Mouse (Mus musculus) embryonic facial prominence, embryonic 12.5 days (tissue): Measurements from ENCODE around the gene Epha6. TPM values are rescaled to one million over a fixed set of nuclear protein-coding genes. Genes with fewer than 3 reads are reported as not detected.

ENCODE experiments used
- ATAC-seq: fragments of 200-750 bp; cut with Nextera tagmentation; 2 replicates; pipeline ENCODE4 v1.8.0; 2017; ENCODE audit not compliant: insufficient number of reproducible peaks, insufficient read depth, low FRiP score, low TSS enrichment
- H3K27ac ChIP-seq: fragments of 300-500 bp; sonication (generic); 2 replicates; pipeline ENCODE4 v1.5.1; 2016; ENCODE audit warnings: mild to moderate bottlenecking
- H3K27me3 ChIP-seq: fragments of 300-500 bp; sonication (generic); 2 replicates; pipeline ENCODE4 v1.6.1; 2016; ENCODE audit warnings: mild to moderate bottlenecking, moderate library complexity
- H3K36me3 ChIP-seq: fragments of 300-500 bp; sonication (generic); 2 replicates; pipeline ENCODE4 v1.6.1; 2016; ENCODE audit warnings: mild to moderate bottlenecking
- H3K4me1 ChIP-seq: fragments of 300-500 bp; sonication (generic); 2 replicates; pipeline ENCODE4 v1.6.1; 2016
- H3K4me2 ChIP-seq: fragments of 300-500 bp; sonication (generic); replicated peaks from 2 replicates; pipeline ENCODE4 v1.6.1; 2016; ENCODE audit warnings: mild to moderate bottlenecking, moderate library complexity
- H3K4me3 ChIP-seq: fragments of 300-500 bp; sonication (generic); 2 replicates; pipeline ENCODE4 v1.5.1; 2016; ENCODE audit warnings: mild to moderate bottlenecking
- H3K9ac ChIP-seq: fragments of 300-500 bp; sonication (generic); 2 replicates; pipeline ENCODE4 v1.6.1; 2016; ENCODE audit warnings: mild to moderate bottlenecking, moderate library complexity
- H3K9me3 ChIP-seq: fragments of 300-500 bp; sonication (generic); 2 replicates; pipeline ENCODE4 v1.6.1; 2016; ENCODE audit warnings: mild to moderate bottlenecking, moderate library complexity
- WGBS: fragments of 180-500 bp; shearing (Covaris S2); methylation state at CpG from one replicate; pipeline ENCODE4 v1.1.7; 2016; 5-methylcytosine and 5-hydroxymethylcytosine counted together
- polyA plus RNA-seq: library from polyadenylated mRNA; unstranded; fragments of >200 nt; fragmentation: Nextera tagmentation; extraction: Ambion mirVana; gene quantifications from 2 replicates; pipeline ENCODE4 v1.2.1, GENCODE M21; 2016

The Epha6 gene
- polyA plus RNA-seq = 2.3 and 2.7 TPM in 2 replicates

DNA sequence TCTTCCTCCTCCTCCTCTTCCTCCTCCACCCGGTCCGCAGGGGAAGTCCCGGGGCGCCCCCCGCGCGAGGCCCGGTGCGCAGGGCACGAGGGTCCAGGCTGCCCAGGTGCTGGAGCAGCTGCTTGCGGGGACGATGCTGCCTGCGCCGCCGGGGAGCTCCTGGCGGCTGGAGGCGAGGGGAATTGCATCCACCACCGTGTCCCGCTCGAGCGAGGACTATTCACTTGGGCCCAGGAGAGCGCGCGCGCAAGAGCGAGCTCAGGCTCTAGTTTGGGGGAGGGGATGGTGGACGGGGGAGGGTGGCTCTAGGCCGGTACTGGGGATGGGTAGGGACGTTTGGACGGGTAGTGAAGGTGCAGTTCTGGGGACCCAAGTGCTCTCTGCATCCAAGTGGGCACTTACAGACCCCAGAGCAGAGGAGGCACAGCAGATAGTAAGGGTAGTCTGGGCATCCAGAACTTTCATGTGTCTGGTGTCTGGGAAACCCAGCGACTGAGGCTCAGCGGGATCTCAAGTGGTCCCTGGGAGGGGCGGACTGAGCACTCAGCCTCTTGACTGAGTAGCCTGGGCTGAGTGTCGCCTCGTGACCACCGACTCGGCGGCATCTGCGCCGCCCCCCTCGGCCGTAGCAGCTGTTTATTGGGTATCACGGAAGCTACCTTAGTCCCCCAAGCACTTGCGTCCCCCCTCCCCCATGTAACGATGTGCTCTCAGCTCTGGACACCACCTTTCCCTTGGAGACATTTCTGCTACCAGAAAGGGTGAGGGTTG is at the start of gene Epha6:
Epha6 (minus strand) TSS at position 471 of the 771 bp plus-strand sequence.
- Histone ChIP-seq H3K4me2 (peak within 1 kb of the TSS; percentile 93), H3K4me3 (peak within 1 kb of the TSS; percentile 50), H3K27ac (no peak within 1 kb of the TSS), H3K9ac (peak within 1 kb of the TSS; percentile 40), H3K36me3 (no peaks in the 10 kb centered on the region), H3K27me3 (peaks cover 33% of the 10 kb centered on the region), H3K9me3 (no peaks in the 10 kb centered on the region), H3K4me1 (peaks cover 9% of the 10 kb centered on the region; the same call in 1 of the 2 replicates)
- peak; percentile 77 for ATAC-seq
- WGBS = under 1% methylated on average over 44 of the region's 45 CpGs

GRCm38 (mm10) chr16:60651716-60652115 is 46.4 kb upstream of the Epha6 start:
- no peak overlapping the region for H3K4me2 ChIP-seq
- H3K36me3 ChIP-seq = no peaks in the 10 kb centered on the region
- H3K9me3 ChIP-seq = no peaks in the 10 kb centered on the region
- H3K4me1 ChIP-seq = no peaks in the 10 kb centered on the region
- H3K9ac ChIP-seq = no peak overlapping the region
- no peak overlapping the region for H3K4me3 ChIP-seq
- H3K27ac ChIP-seq = no peak overlapping the region
- no peak for ATAC-seq
- no peaks in the 10 kb centered on the region for H3K27me3 ChIP-seq

GRCm38 (mm10) chr16:60628091-60628490 is 22.8 kb upstream of the Epha6 start:
- no peak overlapping the region for H3K4me2 ChIP-seq
- H3K36me3 ChIP-seq = no peaks in the 10 kb centered on the region
- H3K27me3 ChIP-seq = no peaks in the 10 kb centered on the region
- no peak overlapping the region for H3K9ac ChIP-seq
- no peaks in the 10 kb centered on the region for H3K9me3 ChIP-seq
- no peak overlapping the region for H3K27ac ChIP-seq
- no peaks in the 10 kb centered on the region for H3K4me1 ChIP-seq
- no peak overlapping the region for H3K4me3 ChIP-seq
- ATAC-seq = no peak

- H3K36me3 ChIP-seq = no peaks in the 10 kb centered on the region
- under 1% methylated on average over 38 of the region's 38 CpGs for WGBS
- H3K4me3 ChIP-seq = peak overlapping the region; percentile 50
- H3K9ac ChIP-seq = 0 out of 2 replicates have a peak overlapping the region, but pooled peaks have one; percentile 24
- ATAC-seq = peak; percentile 82
- no peak overlapping the region for H3K27ac ChIP-seq
- peaks cover 9% of the 10 kb centered on the region; the same call in 1 of the 2 replicates for H3K4me1 ChIP-seq
- H3K9me3 ChIP-seq = no peaks in the 10 kb centered on the region
- peak overlapping the region; percentile 93 for H3K4me2 ChIP-seq
- H3K27me3 ChIP-seq = peaks cover 33% of the 10 kb centered on the region
Measured at GRCm38 (mm10) chr16:60605832-60606583, 677 bp upstream of the Epha6 start.

DNA sequence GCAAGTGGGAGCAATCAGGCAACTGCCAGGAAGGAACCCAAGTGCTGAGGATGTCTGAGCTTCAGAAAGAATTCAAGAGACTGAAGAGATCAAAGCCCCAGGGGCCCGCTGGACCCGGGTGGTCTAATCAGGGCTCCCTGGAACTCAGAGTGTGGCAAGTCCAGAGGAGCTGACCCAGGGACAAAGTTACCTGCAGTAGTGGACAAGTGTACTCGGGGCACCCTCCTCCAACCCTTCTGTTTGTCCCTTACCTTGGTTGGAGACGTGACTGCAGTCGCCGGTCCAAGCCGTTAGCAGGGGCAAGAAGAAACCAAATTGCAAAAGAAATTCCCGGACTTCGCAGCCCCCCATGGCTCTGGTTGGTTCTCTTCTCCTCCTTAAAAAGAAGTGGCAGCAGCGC is 718 bp downstream of the Epha6 start:
- H3K4me1 ChIP-seq = peaks cover 9% of the 10 kb centered on the region; the same call in 1 of the 2 replicates
- ATAC-seq = no peak
- peak overlapping the region; percentile 50 for H3K4me3 ChIP-seq
- H3K4me2 ChIP-seq = peak overlapping the region; percentile 93
- WGBS = 2% methylated on average over 10 of the region's 10 CpGs
- no peaks in the 10 kb centered on the region for H3K36me3 ChIP-seq
- H3K27ac ChIP-seq = no peak overlapping the region
- no peaks in the 10 kb centered on the region for H3K9me3 ChIP-seq
- H3K9ac ChIP-seq = peak overlapping the region; percentile 40
- H3K27me3 ChIP-seq = peaks cover 33% of the 10 kb centered on the region

DNA sequence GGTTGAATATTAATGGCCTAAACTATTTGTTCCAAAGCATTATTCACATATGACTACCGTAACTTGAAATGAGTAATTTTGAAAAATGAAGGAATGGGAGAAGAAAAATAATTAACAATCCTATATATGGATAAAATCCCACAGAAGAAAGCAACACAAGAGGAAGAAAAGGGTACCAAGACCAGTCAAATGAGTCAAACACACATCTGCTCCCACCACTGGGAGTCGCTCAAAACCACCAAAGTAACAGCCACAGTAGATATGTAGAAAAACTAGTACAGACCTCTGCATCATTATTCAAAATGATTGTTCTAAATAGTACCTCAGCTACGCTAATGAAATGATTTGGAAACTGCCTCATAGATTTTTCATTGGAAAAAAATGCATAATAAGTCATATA is 20.0 kb downstream of the Epha6 start:
- 77% methylated on average over 3 of the region's 3 CpGs for WGBS

DNA sequence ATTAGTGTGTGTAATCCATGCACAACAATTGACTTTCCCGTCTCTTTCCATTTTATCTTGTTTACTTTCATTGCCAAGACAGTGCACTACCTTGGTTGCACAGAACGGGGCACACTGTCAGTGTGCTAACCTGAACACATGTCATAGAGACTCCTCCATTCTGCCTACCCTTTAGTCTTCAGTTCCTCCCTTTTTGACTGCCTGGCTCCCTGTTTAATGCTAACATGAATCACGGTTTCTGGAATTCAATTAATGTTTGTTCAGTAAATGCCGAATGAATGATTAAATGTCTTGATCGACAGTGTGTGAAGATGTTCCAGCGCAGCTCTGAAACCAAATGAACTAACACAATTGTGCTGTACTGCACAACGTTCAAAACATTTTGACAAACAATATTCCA is 20.6 kb downstream of the Epha6 start:
- Histone ChIP-seq H3K4me2 (no peak overlapping the region), H3K9me3 (no peaks in the 10 kb centered on the region), H3K27ac (no peak overlapping the region), H3K4me1 (no peaks in the 10 kb centered on the region), H3K36me3 (no peaks in the 10 kb centered on the region), H3K27me3 (no peaks in the 10 kb centered on the region), H3K4me3 (no peak overlapping the region), H3K9ac (no peak overlapping the region)
- WGBS = 84% methylated on average over 7 of the region's 7 CpGs
- no peak for ATAC-seq

More for the DNA sequence above, 20.0 kb downstream of the Epha6 start:
- H3K27ac ChIP-seq = no peak overlapping the region
- no peak overlapping the region for H3K4me3 ChIP-seq
- no peak overlapping the region for H3K9ac ChIP-seq
- no peaks in the 10 kb centered on the region for H3K36me3 ChIP-seq
- no peaks in the 10 kb centered on the region for H3K27me3 ChIP-seq
- no peak overlapping the region for H3K4me2 ChIP-seq
- no peak for ATAC-seq
- no peaks in the 10 kb centered on the region for H3K9me3 ChIP-seq
- no peaks in the 10 kb centered on the region for H3K4me1 ChIP-seq

DNA sequence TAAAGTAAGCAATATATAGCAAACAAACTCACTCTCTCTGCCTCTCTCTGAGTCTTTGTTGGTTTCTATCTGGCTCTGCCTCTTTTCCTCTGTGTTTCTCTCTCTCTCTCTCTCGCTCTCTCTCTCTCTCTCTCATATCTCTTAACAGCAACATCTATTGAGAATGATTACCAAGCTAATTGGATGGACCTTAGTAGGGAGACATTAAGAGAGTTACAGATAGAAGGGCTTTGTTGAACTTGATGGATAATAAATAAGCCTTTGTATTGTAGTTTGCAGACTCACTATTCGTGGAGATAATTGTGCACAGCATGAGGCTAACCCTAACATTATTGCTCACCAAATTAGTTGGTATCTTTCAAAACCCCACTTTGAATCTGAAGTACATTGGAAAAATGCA is 34.8 kb downstream of the Epha6 start:
- H3K4me3 ChIP-seq = no peak overlapping the region
- no peak overlapping the region for H3K4me2 ChIP-seq
- no peak overlapping the region for H3K9ac ChIP-seq
- H3K27me3 ChIP-seq = no peaks in the 10 kb centered on the region
- 43% methylated on average over 2 of the region's 2 CpGs for WGBS
- H3K36me3 ChIP-seq = no peaks in the 10 kb centered on the region
- no peaks in the 10 kb centered on the region for H3K4me1 ChIP-seq
- H3K9me3 ChIP-seq = no peaks in the 10 kb centered on the region
- no peak for ATAC-seq
- no peak overlapping the region for H3K27ac ChIP-seq

GRCm38 (mm10) chr16:60544385-60544784 is 60.9 kb downstream of the Epha6 start:
- H3K9ac ChIP-seq = no peak overlapping the region
- H3K27ac ChIP-seq = no peak overlapping the region
- H3K4me1 ChIP-seq = no peaks in the 10 kb centered on the region
- no peaks in the 10 kb centered on the region for H3K27me3 ChIP-seq
- H3K4me3 ChIP-seq = no peak overlapping the region
- 72% methylated on average over 4 of the region's 4 CpGs for WGBS
- no peak overlapping the region for H3K4me2 ChIP-seq
- no peak for ATAC-seq
- no peaks in the 10 kb centered on the region for H3K9me3 ChIP-seq
- H3K36me3 ChIP-seq = no peaks in the 10 kb centered on the region

GRCm38 (mm10) chr16:60538233-60538632 is 67.1 kb downstream of the Epha6 start:
- ATAC-seq = no peak
- Histone ChIP-seq H3K27ac (no peak overlapping the region), H3K4me2 (no peak overlapping the region)

GRCm38 (mm10) chr16:60509707-60510106 is 95.6 kb downstream of the Epha6 start:
- H3K27me3 ChIP-seq = no peaks in the 10 kb centered on the region
- ATAC-seq = no peak
- WGBS = 70% methylated on average over 3 of the region's 3 CpGs
- H3K36me3 ChIP-seq = no peaks in the 10 kb centered on the region
- H3K9me3 ChIP-seq = no peaks in the 10 kb centered on the region
- no peak overlapping the region for H3K4me3 ChIP-seq
- H3K9ac ChIP-seq = no peak overlapping the region
- no peaks in the 10 kb centered on the region for H3K4me1 ChIP-seq
- no peak overlapping the region for H3K4me2 ChIP-seq
- no peak overlapping the region for H3K27ac ChIP-seq

More at GRCm38 (mm10) chr16:60538233-60538632, 67.1 kb downstream of the Epha6 start:
- Histone ChIP-seq H3K9me3 (no peaks in the 10 kb centered on the region), H3K27me3 (no peaks in the 10 kb centered on the region), H3K4me1 (no peaks in the 10 kb centered on the region), H3K4me3 (no peak overlapping the region), H3K36me3 (no peaks in the 10 kb centered on the region), H3K9ac (no peak overlapping the region)

DNA sequence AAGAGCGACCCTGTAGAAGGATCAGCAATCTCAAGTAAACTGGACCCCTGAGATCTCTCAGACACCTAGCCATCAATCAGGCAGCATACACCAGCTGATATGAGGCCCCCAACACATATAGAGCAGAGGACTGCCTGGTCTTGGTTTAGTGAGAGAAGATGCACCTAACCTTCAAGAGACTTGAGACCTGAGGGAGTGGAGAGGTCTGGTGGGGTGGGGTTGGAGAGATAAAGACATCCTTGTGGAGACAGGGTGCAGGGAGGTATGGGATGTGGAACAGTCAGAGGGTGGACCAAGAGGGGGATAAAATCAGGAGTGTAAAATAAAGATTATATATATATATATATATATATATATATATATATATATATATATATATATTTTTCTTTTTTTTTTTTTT is 105.8 kb downstream of the Epha6 start:
- ATAC-seq = no peak

More for the DNA sequence above, 105.8 kb downstream of the Epha6 start:
- Histone ChIP-seq H3K9ac (no peak overlapping the region), H3K36me3 (no peaks in the 10 kb centered on the region), H3K9me3 (no peaks in the 10 kb centered on the region), H3K4me1 (no peaks in the 10 kb centered on the region), H3K27ac (no peak overlapping the region), H3K27me3 (no peaks in the 10 kb centered on the region), H3K4me2 (no peak overlapping the region), H3K4me3 (no peak overlapping the region)
- 79% methylated on average over 1 of the region's 1 CpGs for WGBS
